Mouse (Mus musculus) cortical plate, adult 2 months (tissue): ENCODE measurements around the gene Hpcal1.

Source experiments
- CTCF ChIP-seq: fragments of 200-500 bp; IDR thresholded peaks from 2 replicates; pipeline ENCODE4 v1.5.1; 2011; ENCODE audit warnings: mild to moderate bottlenecking, control low read depth, low read length; ENCODE audit not compliant: insufficient read depth; ENCODE audit errors: extremely low read depth
- POLR2A ChIP-seq: fragments of 200-500 bp; IDR thresholded peaks from 2 replicates; pipeline ENCODE4 v1.6.1; 2011; ENCODE audit warnings: mild to moderate bottlenecking, low read length, control low read depth; ENCODE audit not compliant: insufficient read depth; ENCODE audit errors: extremely low read depth

- TF ChIP-seq POLR2A (no peak), CTCF (no peak)
These were observed 62.2 kb downstream of the Hpcal1 start for GRCm38 (mm10) chr12:17752828-17753227.
